Mouse (Mus musculus): ENCODE data around the gene Chst11. TPM values are rescaled to one million over a fixed set of nuclear protein-coding genes. Genes with fewer than 3 reads are reported as not detected.

Gene Chst11
- total and polyA plus RNA-seq, 2 experiments from 2014 or later: 0.57 to 6.6 TPM

DNA sequence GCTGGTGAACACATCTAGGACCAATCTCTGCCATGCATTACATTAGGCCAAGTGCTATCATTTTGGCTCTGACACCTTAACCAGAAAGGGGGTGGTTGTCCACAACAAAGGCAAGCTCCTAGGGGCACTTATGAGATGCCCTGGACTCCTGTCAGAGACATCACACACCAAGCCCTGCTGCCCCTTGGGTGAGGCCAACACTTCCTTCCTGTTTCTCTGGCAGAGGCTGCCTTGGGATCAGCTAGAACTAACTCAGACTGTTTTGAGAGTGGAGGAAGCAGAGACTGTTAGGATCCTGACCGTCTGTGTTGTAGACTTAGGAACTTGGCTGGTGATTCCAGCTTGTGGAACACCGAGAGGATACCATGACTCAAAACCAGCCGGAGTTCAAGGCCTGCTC lies 248.7 kb downstream of the Chst11 start:
- TF ChIP-seq CTCF (IDR thresholded peaks at IDR 0.05; ENCODE audit: low read depth) (no peak), EP300 (IDR thresholded peaks at IDR 0.05; ENCODE audit: low read depth) (no peak)

DNA sequence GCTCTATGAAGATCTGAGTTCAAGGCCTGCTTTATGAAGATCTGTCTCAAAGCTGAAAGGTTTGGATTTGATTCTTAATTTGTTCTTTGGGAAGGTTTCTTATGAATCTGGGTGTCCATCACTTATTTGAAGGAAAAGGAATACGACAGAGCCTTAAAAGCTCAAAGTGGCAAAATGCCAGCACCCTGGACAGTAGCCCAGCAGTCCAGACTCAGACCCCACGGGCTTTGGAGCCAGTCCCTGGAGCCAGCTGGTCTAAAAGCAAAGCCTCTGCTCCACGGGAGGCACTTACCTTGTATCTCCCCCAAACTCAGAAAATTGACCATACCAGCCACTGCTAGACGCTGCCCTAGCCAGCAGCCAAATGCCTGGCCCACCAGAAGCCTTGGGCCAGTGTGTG lies 249.1 kb downstream of the Chst11 start:
- no peaks in the 10 kb centered on the region for H3K27me3 ChIP-seq (ENCODE audit: control insufficient read depth, insufficient read depth, low read length)
- WGBS: 40% methylated on average over 4 of the region's 4 CpGs
- H3K4me1 ChIP-seq (ENCODE audit: control insufficient read depth, insufficient read depth): no peaks in the 10 kb centered on the region
- no peak overlapping the region for H3K27ac ChIP-seq (ENCODE audit: low read depth)
- ATAC-seq (ENCODE audit: insufficient read depth, low read depth) (no peak), DNase-seq (ENCODE audit: low spot score) (no peak)
- H3K4me2 ChIP-seq (ENCODE audit: low read depth, low read length): no peak overlapping the region
- H3K9ac ChIP-seq (replicated peaks; ENCODE audit: low read depth, low read length): no peak overlapping the region
- H3K4me3 ChIP-seq (ENCODE audit: low read depth, low read length): no peak overlapping the region
- no peak for TF ChIP-seq EP300 (IDR thresholded peaks at IDR 0.05; ENCODE audit: low read depth)
- no peak for TF ChIP-seq CTCF (IDR thresholded peaks at IDR 0.05; ENCODE audit: low read depth)
- H3K9me3 ChIP-seq (replicated peaks; ENCODE audit: control insufficient read depth, low read length): no peaks in the 10 kb centered on the region
- H3K36me3 ChIP-seq (replicated peaks; ENCODE audit: control insufficient read depth, insufficient read depth, low read length): no peaks in the 10 kb centered on the region

More for the DNA sequence above, 248.7 kb downstream of the Chst11 start:
- H3K9me3 ChIP-seq (replicated peaks; ENCODE audit: control insufficient read depth, low read length): no peaks in the 10 kb centered on the region
- H3K9ac ChIP-seq (replicated peaks; ENCODE audit: low read depth, low read length): no peak overlapping the region
- H3K36me3 ChIP-seq (replicated peaks; ENCODE audit: control insufficient read depth, insufficient read depth, low read length): no peaks in the 10 kb centered on the region
- no peak overlapping the region for H3K4me3 ChIP-seq (ENCODE audit: low read depth, low read length)
- WGBS: 77% methylated on average over 3 of the region's 3 CpGs
- DNase-seq (ENCODE audit: low spot score) (no peak), ATAC-seq (ENCODE audit: insufficient read depth, low read depth) (no peak)
- no peaks in the 10 kb centered on the region for H3K27me3 ChIP-seq (ENCODE audit: control insufficient read depth, insufficient read depth, low read length)
- H3K4me2 ChIP-seq (ENCODE audit: low read depth, low read length): no peak overlapping the region
- no peak overlapping the region for H3K27ac ChIP-seq (ENCODE audit: low read depth)
- no peaks in the 10 kb centered on the region for H3K4me1 ChIP-seq (ENCODE audit: control insufficient read depth, insufficient read depth)

DNA sequence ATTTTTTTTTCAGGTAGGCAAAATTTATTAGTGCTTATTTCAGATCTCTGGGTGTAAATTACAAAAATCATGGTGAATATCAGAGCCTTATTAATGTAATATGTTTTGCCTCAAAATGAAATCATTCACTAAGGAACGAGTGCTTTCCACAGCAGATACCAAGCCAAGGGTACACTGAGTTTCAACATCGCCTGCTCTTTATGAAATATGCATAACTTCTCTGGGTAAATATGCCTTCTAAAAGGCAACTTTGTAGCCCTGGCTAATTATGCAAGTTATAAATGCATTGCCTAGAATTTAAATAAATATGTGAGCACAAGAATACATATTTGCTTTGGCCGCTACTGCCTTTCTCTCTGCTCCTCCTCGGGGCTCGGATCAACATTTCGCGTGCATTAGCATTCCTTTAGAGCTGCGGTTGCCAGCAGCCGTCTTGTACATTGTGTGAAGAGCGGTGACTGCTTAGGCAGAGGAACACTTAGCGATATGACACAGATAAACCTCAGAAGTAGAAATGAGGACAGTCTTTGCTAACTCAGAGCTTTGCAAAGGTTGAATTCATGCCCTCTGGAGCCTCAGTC lies 256.9 kb downstream of the Chst11 start:
- no peak overlapping the region for H3K4me3 ChIP-seq (ENCODE audit: low read depth, low read length)
- ATAC-seq (ENCODE audit: insufficient read depth, low read depth): no peak
- no peaks in the 10 kb centered on the region for H3K27me3 ChIP-seq (ENCODE audit: control insufficient read depth, insufficient read depth, low read length)
- 36% methylated on average over 11 of the region's 11 CpGs for WGBS
- H3K27ac ChIP-seq (ENCODE audit: low read depth): no peak overlapping the region
- no peak overlapping the region for H3K4me2 ChIP-seq (ENCODE audit: low read depth, low read length)
- H3K9ac ChIP-seq (replicated peaks; ENCODE audit: low read depth, low read length): no peak overlapping the region
- H3K4me1 ChIP-seq (ENCODE audit: control insufficient read depth, insufficient read depth): peaks cover 6% of the 10 kb centered on the region; the same call in 1 of the 2 replicates
- no peaks in the 10 kb centered on the region for H3K9me3 ChIP-seq (replicated peaks; ENCODE audit: control insufficient read depth, low read length)
- DNase-seq (ENCODE audit: low spot score): no peak
- TF ChIP-seq CTCF (IDR thresholded peaks at IDR 0.05; ENCODE audit: low read depth) (no peak), EP300 (IDR thresholded peaks at IDR 0.05; ENCODE audit: low read depth) (no peak)
- no peaks in the 10 kb centered on the region for H3K36me3 ChIP-seq (replicated peaks; ENCODE audit: control insufficient read depth, insufficient read depth, low read length)

DNA sequence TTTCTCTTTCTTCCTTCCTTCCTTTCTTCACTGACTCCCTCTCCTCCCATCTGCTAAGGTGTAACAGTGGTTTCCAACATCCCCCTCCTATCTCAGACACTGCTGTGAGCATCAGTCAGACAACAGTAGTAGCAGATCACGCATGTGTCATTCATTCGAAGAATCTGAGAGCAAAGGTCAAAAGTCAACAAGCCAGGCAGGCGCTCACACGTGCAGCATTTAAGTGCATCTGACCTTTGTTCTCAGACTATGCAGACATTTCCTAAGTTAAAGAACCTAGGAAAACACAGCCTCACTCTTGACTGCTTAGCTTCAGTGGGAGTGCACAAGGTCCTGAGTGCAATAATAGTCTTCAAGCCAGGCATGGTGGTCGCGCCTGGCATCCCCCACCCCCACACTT lies 258.8 kb downstream of the Chst11 start:
- 61% methylated on average over 6 of the region's 6 CpGs for WGBS
- no peak for ATAC-seq (ENCODE audit: insufficient read depth, low read depth)
- TF ChIP-seq EP300 (IDR thresholded peaks at IDR 0.05; ENCODE audit: low read depth) (no peak), CTCF (IDR thresholded peaks at IDR 0.05; ENCODE audit: low read depth) (no peak)

More for the DNA sequence above, 258.8 kb downstream of the Chst11 start:
- Histone ChIP-seq H3K4me2 (ENCODE audit: low read depth, low read length) (no peak overlapping the region), H3K36me3 (replicated peaks; ENCODE audit: control insufficient read depth, insufficient read depth, low read length) (no peaks in the 10 kb centered on the region), H3K27ac (ENCODE audit: low read depth) (no peak overlapping the region), H3K9me3 (replicated peaks; ENCODE audit: control insufficient read depth, low read length) (no peaks in the 10 kb centered on the region), H3K4me1 (ENCODE audit: control insufficient read depth, insufficient read depth) (peaks cover 6% of the 10 kb centered on the region; the same call in 1 of the 2 replicates), H3K4me3 (ENCODE audit: low read depth, low read length) (no peak overlapping the region), H3K27me3 (ENCODE audit: control insufficient read depth, insufficient read depth, low read length) (no peaks in the 10 kb centered on the region), H3K9ac (replicated peaks; ENCODE audit: low read depth, low read length) (no peak overlapping the region)
- DNase-seq (ENCODE audit: low spot score): no peak

Other genes with a start within 250 kb of the Chst11 start
- gene Nfyb, start 221.4 kb upstream of the Chst11 start, total RNA-seq (2014; rRNA removed; ENCODE audit: low replicate concordance): 12.0 and 18.0 TPM in 2 replicates
- 14.4 and 15.4 TPM in 2 replicates for gene Nfyb, start 221.4 kb upstream of the Chst11 start, polyA plus RNA-seq (2015; fragmentation: Nextera tagmentation; extraction: Ambion mirVana)
- 35.0 and 53.5 TPM in 2 replicates for gene Txnrd1, start 151.5 kb upstream of the Chst11 start, total RNA-seq (2014; rRNA removed; ENCODE audit: low replicate concordance)
- 28.0 and 30.4 TPM in 2 replicates for gene Txnrd1, start 151.5 kb upstream of the Chst11 start, polyA plus RNA-seq (2015; fragmentation: Nextera tagmentation; extraction: Ambion mirVana)
- gene Eid3, start 118.9 kb upstream of the Chst11 start, total RNA-seq (2014; rRNA removed; ENCODE audit: low replicate concordance): not detected in 2 replicates
- 0.08 and 0.11 TPM in 2 replicates for gene Eid3, start 118.9 kb upstream of the Chst11 start, polyA plus RNA-seq (2015; fragmentation: Nextera tagmentation; extraction: Ambion mirVana)